Mouse (Mus musculus): ENCODE measurements around the gene Asb11.

- TF ChIP-seq CTCF (IDR thresholded peaks at IDR 0.05; ENCODE audit: control insufficient read depth, insufficient read depth, low read length) (no peak), POLR2A (IDR thresholded peaks at IDR 0.05; ENCODE audit: borderline replicate concordance, control insufficient read depth, low read depth, low read length) (no peak)
These were observed 3.9 kb downstream of the Asb11 start for GRCm38 (mm10) chrX:164440703-164441102.

All from bone marrow, adult 2 months (tissue).